Mouse (Mus musculus): ENCODE results near the gene Rbpj.

GRCm38 (mm10) chr5:53661508-53661907 lies 195.6 kb downstream of the Rbpj start:
- TF ChIP-seq GATA1 (IDR thresholded peaks at IDR 0.05; ENCODE audit: borderline replicate concordance, low read length) (no peak), FLI1 (IDR thresholded peaks at IDR 0.05; ENCODE audit: low read length) (no peak)

All from megakaryocyte, embryonic 14.5 days (primary cell).